Mouse (Mus musculus): ENCODE results near the gene Ccdc114. TPM values are rescaled to one million over a fixed set of nuclear protein-coding genes. Genes with fewer than 3 reads are reported as not detected.

Ccdc114 gene
- total RNA-seq, 1 experiment from 2014 or later = 3.2 TPM

DNA sequence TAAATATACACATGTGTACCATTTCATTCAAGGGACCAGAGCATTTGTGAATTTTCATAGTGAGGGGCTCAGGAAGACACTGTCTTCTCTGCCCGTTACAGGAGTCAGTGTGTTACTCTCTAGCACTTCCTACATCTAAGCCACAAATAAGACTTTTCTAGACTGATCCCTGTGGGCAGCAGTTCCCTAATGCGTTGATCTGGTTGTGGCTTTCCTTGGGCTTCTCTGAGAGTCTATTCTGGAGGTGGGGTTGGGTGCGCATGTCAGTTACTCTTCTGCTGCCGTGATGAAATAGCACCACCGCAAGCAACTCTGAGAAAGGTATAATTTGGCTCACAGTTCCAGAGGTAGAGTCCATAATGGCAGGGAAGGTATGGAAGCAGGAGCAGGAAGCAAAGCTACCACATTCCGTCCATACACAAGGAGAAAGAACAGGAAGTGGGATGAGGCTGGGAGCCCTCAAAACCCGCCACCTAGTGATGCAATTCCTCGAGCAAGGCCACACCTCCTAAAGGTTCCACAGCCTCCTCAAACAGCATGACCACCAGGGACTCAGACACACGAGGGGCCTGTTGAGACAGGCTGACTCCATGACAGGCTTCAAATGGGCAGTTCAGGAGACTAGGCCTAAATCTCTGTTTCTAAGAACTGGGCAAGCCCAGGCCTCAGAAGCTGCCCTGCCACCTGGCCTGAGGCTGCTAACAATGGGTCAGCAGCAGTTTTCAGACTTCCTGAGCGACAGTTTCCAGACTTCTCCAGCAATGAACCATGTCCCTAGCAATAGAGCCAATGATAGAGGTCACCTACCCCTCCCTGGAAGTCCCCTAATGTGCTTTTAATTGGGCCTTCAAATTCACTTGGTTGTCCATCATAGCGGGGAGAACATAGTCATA, 48.2 kb downstream of the Ccdc114 start:
- 0 out of 2 replicates have a peak, but pooled peaks have one; percentile 18 for ATAC-seq (replicated peaks; ENCODE audit: low read depth, poor library complexity, severe bottlenecking)

DNA sequence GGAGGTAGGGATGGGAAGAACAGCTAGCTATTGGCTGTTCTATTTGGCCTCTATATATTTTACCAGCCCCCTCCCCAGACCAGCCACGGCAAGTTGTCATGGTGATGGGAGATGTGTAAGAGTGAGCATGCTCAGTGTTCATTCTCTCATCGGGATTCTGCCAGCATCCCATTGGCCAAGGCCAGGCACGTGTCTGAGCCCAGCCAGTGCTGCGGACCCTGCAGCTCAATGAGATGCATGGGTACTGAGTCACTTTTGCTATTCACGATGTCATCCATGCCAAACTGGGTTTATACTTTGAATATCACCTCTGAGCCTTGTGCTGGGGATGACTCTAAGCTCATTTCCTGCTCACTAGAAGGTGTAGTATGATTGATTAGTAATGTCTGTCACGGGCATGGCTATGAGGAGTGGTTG, 49.4 kb downstream of the Ccdc114 start:
- no peak for ATAC-seq (replicated peaks; ENCODE audit: low read depth, poor library complexity, severe bottlenecking)

DNA sequence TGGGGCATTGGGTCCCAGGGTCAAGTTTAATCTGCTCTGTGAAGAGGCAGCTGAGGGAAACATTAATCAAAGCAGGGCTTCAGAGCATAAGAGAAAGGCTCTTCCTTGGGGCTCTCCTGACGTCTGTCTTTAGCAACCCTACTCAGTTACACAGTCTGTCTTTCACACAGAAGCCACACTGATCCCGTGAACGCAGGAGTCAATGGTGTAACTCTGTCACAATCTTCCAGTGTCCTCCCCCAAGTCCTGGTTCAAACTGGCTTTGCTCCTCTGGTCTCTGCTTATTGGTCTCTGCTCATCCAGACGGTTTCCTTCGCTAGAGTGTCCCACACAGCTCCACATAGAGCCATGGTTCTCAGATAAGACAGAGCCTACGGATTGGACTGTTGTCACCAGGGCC, 50.2 kb downstream of the Ccdc114 start:
- ATAC-seq (replicated peaks; ENCODE audit: low read depth, poor library complexity, severe bottlenecking) = no peak

DNA sequence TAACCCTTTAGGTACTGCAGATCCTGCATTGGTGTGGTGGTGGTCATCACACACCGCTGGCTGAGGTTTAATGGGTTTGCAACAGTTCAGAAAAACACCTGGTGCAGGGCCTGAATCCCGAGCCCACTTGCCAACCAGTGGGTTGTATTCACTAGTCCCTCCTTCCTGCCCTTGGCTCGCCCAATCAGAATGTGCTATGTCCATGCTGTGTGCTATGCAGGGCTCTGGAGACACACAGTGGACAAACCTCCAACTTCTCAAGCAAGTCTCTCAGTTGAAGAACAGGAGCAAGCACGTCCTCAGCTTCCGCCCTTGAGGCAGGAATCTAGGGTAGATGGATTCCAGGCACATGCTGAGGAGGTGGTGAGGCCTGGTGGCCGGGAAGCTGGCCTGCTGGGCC, 50.6 kb downstream of the Ccdc114 start:
- ATAC-seq (replicated peaks; ENCODE audit: low read depth, poor library complexity, severe bottlenecking) = no peak

DNA sequence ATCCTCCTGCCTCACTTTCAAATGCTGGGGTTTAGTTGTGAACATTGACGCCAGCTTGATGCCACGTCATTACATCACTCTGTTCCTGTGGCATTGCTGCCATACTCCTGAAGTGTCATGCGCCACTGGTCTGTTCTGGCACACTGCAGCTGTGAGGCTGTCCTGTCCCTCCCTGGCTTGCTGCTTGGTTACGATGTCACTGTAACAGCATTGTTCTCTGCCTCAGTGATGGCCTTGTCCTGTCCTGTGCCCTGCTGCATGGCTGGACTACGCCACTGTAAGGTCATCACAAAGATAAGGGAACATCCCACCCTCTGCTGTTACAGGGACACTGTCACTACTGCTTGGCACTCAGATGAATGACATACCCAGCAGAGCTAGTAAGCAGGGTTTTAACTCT, 57.7 kb downstream of the Ccdc114 start:
- ATAC-seq (replicated peaks; ENCODE audit: low read depth, poor library complexity, severe bottlenecking) = no peak

DNA sequence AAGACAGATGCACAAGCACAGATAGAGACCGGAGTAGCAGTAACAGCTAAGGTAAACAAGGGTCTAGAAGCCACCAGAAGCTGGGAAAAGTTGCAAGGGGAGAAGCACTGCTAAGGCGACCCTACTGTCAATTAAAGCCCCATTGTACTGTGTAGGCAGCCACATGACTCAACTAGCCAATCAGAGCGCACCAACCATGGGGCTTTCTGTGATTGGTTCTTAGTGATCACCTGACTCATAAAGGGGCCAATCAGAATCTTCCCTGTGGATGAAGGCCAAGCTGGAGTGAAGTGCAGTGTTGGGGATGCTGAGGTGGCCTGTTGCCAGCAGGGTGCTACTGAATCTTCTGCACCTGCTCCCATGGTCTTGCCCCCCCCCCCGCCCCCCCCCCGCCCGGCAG, 63.0 kb downstream of the Ccdc114 start:
- no peak for ATAC-seq (replicated peaks; ENCODE audit: low read depth, poor library complexity, severe bottlenecking)

DNA sequence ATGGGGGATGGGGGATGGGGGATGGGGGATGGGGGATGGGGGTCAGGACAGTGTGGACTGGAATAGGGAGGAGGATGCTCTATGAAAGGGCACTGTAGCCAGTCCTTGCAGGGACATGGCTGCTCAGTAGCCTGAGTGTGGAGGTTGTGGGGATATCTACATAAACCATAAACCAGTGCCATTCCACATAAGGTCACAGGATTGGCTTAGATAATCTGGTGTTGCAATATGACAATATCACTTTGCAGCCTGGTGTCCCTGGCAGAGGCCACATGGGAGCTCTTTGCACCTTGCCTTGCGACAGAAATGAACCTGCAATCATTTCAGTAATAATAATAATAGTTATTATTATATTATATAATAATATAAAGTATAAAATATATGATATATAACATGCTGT, 64.5 kb downstream of the Ccdc114 start:
- ATAC-seq (replicated peaks; ENCODE audit: low read depth, poor library complexity, severe bottlenecking) = no peak

DNA sequence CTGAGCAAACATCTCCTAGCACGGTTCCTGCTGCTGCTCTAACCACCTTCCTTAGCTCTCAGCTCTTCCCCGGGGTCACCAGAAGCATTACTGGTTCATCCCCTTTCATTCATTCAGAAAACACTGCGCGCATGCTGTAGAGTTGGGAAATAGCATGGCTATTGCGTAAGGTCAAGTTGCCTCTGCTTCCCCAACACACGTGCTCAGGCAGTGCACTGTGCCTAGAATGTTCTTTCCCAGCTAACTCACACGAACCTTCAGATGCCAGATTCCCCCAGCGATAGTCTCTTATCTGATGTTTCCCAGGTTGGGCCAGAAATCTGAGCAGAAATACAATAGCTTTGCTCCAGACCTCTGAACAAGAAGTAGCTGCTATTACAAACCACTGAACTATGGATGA, 68.6 kb downstream of the Ccdc114 start:
- no peak for ATAC-seq (replicated peaks; ENCODE audit: low read depth, poor library complexity, severe bottlenecking)

Other genes starting within 250 kb of the Ccdc114 start
- gene Ntn5, start 240.1 kb upstream of the Ccdc114 start, total RNA-seq (2017) = not detected in 2 replicates
- not detected in 2 replicates for gene Sec1, start 229.7 kb upstream of the Ccdc114 start, total RNA-seq (2017)
- not detected in 2 replicates for gene Car11, start 224.2 kb upstream of the Ccdc114 start, total RNA-seq (2017)
- 7.7 and 12.1 TPM in 2 replicates for gene Dbp, start 219.0 kb upstream of the Ccdc114 start, total RNA-seq (2017)
- 1,786 and 1,933 TPM in 2 replicates for gene Rpl18, start 208.6 kb upstream of the Ccdc114 start, total RNA-seq (2017)
- gene Sphk2, start 206.1 kb upstream of the Ccdc114 start, total RNA-seq (2017) = 8.2 and 9.5 TPM in 2 replicates
- 0.82 and 0.87 TPM in 2 replicates for gene Fam83e, start 202.9 kb upstream of the Ccdc114 start, total RNA-seq (2017)
- gene Spaca4, start 198.3 kb upstream of the Ccdc114 start, total RNA-seq (2017) = not detected in 2 replicates
- not detected in 2 replicates for gene Lmtk3, start 140.3 kb upstream of the Ccdc114 start, total RNA-seq (2017)
- gene Sult2b1, start 139.4 kb upstream of the Ccdc114 start, total RNA-seq (2017) = 0.37 TPM in 1 of 2 replicates, not detected in the other
- gene Cyth2, start 109.5 kb upstream of the Ccdc114 start, total RNA-seq (2017) = 29.2 and 43.8 TPM in 2 replicates
- gene Kcnj14, start 99.3 kb upstream of the Ccdc114 start, total RNA-seq (2017) = not detected in 2 replicates
- gene Grwd1, start 93.1 kb upstream of the Ccdc114 start, total RNA-seq (2017) = 26.9 and 27.6 TPM in 2 replicates
- gene Kdelr1, start 51.3 kb upstream of the Ccdc114 start, total RNA-seq (2017) = 51.8 and 75.5 TPM in 2 replicates
- 0.23 TPM in 1 of 2 replicates, not detected in the other for gene Grin2d, start 45.7 kb upstream of the Ccdc114 start, total RNA-seq (2017)
- gene Syngr4, start 27.4 kb upstream of the Ccdc114 start, total RNA-seq (2017) = 3.2 TPM in 1 of 2 replicates, not detected in the other
- 8.1 and 9.1 TPM in 2 replicates for gene Tmem143, start 27.1 kb upstream of the Ccdc114 start, total RNA-seq (2017)
- gene Emp3, start 2.7 kb upstream of the Ccdc114 start, total RNA-seq (2017) = 200 and 205 TPM in 2 replicates
- gene Abcc6, start 106.2 kb downstream of the Ccdc114 start, total RNA-seq (2017) = not detected in 2 replicates
- gene Nomo1, start 109.6 kb downstream of the Ccdc114 start, total RNA-seq (2017) = 53.2 and 72.1 TPM in 2 replicates
- gene Kcnj11, start 176.7 kb downstream of the Ccdc114 start, total RNA-seq (2017) = not detected in 2 replicates

Data from common myeloid progenitor, adult 5-6 weeks (primary cell).